Mouse (Mus musculus): ENCODE data around the gene Mrpl52.

- TF ChIP-seq SMC3 (IDR thresholded peaks at IDR 0.05; ENCODE audit: low read depth, low read length) = peak; percentile 76
- TF ChIP-seq CTCF (IDR thresholded peaks at IDR 0.05 in 2 of 3, conservative IDR thresholded peaks at IDR 0.05 in 1 of 3; ENCODE audit: control insufficient read depth in 1 of 3, insufficient read depth in 1 of 3, low read depth in 2 of 3, low read length in 3 of 3, poor library complexity in 1 of 3, severe bottlenecking in 1 of 3) = peak; percentile 62 to 82 (median 72)
- peak; percentile 15 to 35; a peak in 1 of 4 replicates for TF ChIP-seq EP300 (IDR thresholded peaks at IDR 0.05; ENCODE audit: low read depth in 1 of 2, low read length in 2 of 2)
- TF ChIP-seq USF2 (IDR thresholded peaks at IDR 0.05; ENCODE audit: borderline replicate concordance in 1 of 2, insufficient read depth in 1 of 2, low read depth in 1 of 2, low read length in 2 of 2) = no peak
- TF ChIP-seq RCOR1 (IDR thresholded peaks at IDR 0.05; ENCODE audit: low read depth, low read length) = no peak
- peak in 1 of 2 experiments; percentile 57; a peak in 2 of 4 replicates for TF ChIP-seq POLR2A (IDR thresholded peaks at IDR 0.05; ENCODE audit: control insufficient read depth in 1 of 2, insufficient read depth in 1 of 2, low read depth in 1 of 2, low read length in 2 of 2, poor library complexity in 1 of 2)
- TF ChIP-seq MAX (IDR thresholded peaks at IDR 0.05; ENCODE audit: low read length) = no peak
- no peak for TF ChIP-seq ZMIZ1 (IDR thresholded peaks at IDR 0.05; ENCODE audit: low read depth, low read length)
- no peak for TF ChIP-seq MAZ (IDR thresholded peaks at IDR 0.05; ENCODE audit: low read depth, low read length)
- TF ChIP-seq MAFK (IDR thresholded peaks at IDR 0.05; ENCODE audit: borderline replicate concordance, low read depth, low read length) = no peak
Measured at GRCm38 (mm10) chr14:54423406-54423805, 3.3 kb upstream of the Mrpl52 start.

Data from MEL (cell line).